Mouse (Mus musculus): ENCODE data around the gene Fshr.

The Fshr gene

GRCm38 (mm10) chr17:89032981-89033380, 167.5 kb downstream of the Fshr start:
- DNase-seq = no peak

- DNase-seq = no peak
Observed at GRCm38 (mm10) chr17:89019518-89019917, 181.0 kb downstream of the Fshr start.

GRCm38 (mm10) chr17:89017002-89017401, 183.5 kb downstream of the Fshr start:
- DNase-seq = no peak

DNA sequence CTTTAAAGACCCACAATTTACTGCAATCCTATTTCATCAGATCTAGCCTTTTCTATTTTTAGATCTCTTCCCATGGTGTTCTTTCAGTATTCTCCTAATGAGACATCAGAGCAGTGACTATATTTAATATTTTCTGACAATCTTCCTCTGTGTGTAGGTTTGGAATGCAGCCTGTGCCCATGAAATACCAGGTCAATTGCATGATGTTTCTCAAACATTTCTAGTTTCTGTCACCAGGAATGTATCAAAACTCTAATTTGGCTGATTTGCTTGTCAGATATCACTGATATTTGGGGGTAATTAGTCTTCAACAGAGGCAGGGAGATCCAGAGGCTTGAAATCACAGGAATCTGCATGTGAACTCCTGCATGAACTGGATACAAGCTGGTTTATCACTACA, 186.8 kb downstream of the Fshr start:
- no peak for DNase-seq

GRCm38 (mm10) chr17:89009117-89009516, 191.4 kb downstream of the Fshr start:
- DNase-seq = no peak

DNA sequence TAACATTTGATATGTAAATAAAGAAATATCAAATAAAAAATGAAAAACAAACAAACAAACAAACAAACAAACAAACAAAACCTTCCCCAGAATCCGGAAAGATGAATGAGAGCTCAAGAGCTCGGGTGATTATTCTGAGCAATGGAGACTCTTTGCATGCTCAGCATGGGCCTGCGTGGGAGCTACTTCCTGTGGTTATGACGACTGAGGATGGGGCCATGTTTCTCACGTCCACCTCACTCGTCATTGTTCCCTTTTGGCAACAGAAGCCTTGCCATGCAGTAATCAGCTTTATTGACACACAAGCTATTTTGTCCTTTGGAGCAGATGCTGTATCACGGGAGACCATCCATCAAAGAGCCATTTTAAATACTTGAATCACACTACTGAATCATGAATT, 191.8 kb downstream of the Fshr start:
- DNase-seq = no peak

DNA sequence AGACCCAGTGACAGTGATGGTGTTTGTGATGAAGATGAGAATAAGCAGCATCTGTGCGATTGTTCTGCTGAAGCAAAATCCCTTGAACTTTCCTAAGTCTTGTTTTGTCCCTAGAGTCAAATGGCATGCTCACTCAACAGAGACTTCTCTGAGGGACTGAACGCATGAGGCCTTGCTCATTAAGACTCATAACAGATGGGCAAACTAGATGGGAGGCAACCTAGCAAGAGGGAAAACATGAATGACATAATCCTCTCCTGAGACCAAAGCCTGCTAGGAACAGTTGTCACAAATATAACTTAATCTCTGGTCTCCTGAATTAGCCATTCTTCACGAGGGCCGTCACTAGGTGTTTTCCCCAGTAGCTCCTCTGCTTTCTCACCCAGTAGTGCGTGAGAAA, 194.5 kb downstream of the Fshr start:
- no peak for DNase-seq

GRCm38 (mm10) chr17:88999907-89000306, 200.6 kb downstream of the Fshr start:
- DNase-seq = no peak

DNA sequence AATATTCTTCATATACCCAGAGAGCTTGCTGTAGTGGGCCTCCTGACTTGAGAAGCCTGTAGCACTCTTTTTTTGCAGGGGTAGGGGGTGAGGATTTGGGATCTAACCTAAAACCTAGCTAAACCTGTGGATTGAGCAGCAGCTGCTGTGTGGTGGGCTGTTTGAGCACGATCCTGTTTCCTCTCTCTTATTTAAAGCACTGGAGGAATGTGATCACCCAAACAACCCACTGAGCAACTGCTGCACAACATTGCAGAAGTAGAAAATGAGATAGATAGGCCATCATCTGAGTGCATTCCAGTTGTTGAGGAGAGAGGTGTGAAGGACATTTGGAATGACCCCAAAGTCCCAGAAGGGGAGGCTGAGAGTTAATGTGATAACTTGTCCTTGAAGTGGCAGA, 202.2 kb downstream of the Fshr start:
- no peak for DNase-seq

GRCm38 (mm10) chr17:88991238-88991637, 209.2 kb downstream of the Fshr start:
- DNase-seq = no peak

DNA sequence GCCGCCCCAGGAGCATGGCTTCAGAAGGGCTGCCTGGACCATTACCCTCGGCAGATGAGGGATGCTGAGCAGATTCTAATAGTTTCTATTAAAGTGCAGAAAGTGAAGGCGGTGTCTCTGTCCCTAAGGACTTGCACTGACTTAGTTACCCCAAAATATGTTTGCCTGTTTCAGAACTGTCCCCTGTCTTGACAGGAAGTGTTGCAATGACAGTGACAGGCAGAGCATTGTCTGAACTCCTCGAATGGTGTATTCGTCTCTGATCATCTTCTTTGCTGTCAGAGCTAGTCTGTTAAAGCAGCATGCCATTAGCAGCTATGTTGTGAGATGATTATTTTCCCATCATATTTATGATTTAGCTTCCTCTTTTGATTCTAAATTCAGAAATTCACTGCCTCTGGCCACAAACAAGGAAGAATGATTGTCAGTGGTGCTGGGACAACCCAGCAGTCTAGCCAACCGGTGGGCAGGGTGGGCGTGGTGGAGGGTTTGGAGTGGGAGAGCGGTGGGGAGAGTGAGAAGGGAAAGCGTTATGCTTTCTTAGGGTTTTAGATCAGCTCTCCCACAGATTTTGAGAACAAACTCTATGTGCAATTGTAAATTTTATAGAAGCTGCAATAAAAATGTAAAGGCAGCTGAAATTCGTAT, 219.6 kb downstream of the Fshr start:
- no peak for DNase-seq

DNA sequence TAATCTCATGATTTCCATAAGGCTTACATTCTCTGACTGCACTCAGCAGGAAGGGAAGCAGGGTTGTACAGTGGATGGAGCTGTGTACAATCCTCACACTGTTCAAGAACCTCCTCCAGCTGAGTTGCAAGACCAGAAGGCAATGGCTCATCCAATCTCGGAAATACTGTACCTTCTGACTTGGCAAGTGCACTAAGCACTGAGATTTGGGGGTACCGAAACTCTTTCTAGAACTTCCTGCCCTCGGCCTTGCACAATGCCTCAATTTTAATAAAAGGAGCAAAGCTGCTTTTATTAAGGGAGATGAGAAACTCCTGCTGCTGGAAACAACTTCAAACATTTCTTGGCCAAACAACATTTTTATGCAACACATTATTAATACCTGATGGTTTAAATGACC, 225.9 kb downstream of the Fshr start:
- DNase-seq = no peak

DNA sequence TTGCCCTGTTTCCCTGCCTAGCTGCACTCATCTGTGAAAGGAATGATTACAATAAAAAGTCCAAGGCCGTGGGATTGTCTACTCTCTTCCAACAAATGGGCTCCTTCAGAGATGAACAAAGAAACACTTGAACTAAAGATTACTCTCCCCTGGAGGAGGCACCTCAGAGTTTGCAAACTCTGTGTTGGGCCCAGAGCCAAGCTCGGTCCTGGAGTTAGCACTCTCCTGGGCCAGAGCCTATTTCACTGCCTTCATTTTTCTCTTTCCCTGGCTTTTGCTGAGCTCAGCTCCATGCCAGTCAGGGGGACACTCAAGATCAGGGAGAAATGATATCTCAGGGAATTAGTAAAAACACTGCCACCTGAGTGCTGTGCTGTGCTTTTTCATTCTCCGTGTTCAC, 234.4 kb downstream of the Fshr start:
- DNase-seq = no peak

DNA sequence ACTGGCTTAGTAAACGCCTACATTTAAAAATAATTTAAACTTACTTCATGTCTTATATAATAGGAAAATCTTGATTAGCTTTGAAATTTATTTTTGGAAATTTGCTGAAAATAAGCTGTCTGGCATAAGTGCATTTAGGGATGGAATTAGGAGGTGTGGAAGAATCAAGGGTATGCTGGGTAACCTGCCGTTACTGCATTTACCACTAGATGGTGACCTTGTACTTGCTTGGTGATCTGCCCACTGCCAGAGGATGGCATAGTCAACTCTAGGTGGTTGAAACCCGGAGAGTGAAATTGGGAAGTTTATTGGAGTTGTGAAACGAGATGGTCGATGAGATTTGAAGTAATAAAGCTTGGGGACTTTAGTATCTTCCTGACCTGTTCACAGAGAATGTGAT, 246.5 kb downstream of the Fshr start:
- DNase-seq = no peak

- no peak for DNase-seq
Observed at GRCm38 (mm10) chr17:88938153-88938681, 262.3 kb downstream of the Fshr start.

GRCm38 (mm10) chr17:88937341-88938152, 262.9 kb downstream of the Fshr start:
- no peak for DNase-seq

DNA sequence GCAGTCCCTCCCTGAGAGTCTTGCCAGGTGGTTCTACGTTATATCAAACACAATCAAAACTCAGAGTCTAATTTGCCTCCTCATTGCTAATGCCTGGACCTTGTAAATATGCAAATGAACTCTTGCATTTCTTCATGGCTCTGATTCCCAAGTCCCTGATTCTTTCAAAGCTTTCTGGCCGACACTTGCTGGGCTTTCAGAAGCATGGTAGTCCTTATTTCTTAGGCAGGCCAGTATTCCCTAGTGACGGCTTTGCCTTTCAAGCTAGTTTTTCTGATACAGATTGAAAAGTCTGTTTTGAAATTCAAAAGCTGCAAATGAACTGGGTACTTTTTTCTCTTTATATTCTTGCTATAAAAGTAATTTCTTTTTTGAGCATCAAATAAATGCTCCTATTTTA, 263.5 kb downstream of the Fshr start:
- DNase-seq = no peak

All from thymus, postnatal 36 days (tissue).